Mouse (Mus musculus) gastrocnemius, postnatal 10 days (tissue): Measurements from ENCODE around the gene Nlrc5. TPM values are rescaled to one million over a fixed set of nuclear protein-coding genes. Genes with fewer than 3 reads are reported as not detected.
"Not testable (repeated sequence)": the region's sequence is repeated elsewhere in the genome, so short reads cannot be mapped to it uniquely, and the experiment has no call there.

Experiments used
- DNase-seq: peaks from one replicate; pipeline ENCODE4 v3.0.0; 2021; ENCODE audit warnings: mixed read lengths
- long read RNA-seq, 2 experiments: library from polyadenylated mRNA; stranded (forward); transcript quantifications; one replicate each; pipeline ENCODE4 v2.0.0; 2021
- total RNA-seq, 2 experiments: library from RNA; stranded (reverse); gene quantifications; 2 replicates each; pipeline ENCODE4 v1.2.3; 2021

Nlrc5 gene
- total RNA-seq: under 1 TPM; 0.42 to 0.88 TPM
- long read RNA-seq, experiment 1: 0 reads
- long read RNA-seq, experiment 2, partial matches to known transcripts: 0 of 1 reads
- long read RNA-seq, experiment 2, other reads (novel, unspliced or antisense): 1 of 1 reads

- peak; percentile 58 for DNase-seq
Observed at GRCm38 (mm10) chr8:94433981-94434466, at the start of gene Nlrc5. Gene Nlrc5, plus strand, starts transcription at chr8:94434356.

- no peak for DNase-seq
Observed at GRCm38 (mm10) chr8:94385506-94386213, 48.5 kb upstream of the Nlrc5 start.

- peak; percentile 95 for DNase-seq
Observed at GRCm38 (mm10) chr8:94386214-94387026, 47.7 kb upstream of the Nlrc5 start, which contains the start of gene Herpud1. Gene Herpud1, plus strand, starts transcription at chr8:94386438.

- DNase-seq: peak; percentile 71
Observed at GRCm38 (mm10) chr8:94387027-94387684, 47.0 kb upstream of the Nlrc5 start.

- DNase-seq: no peak
Observed at GRCm38 (mm10) chr8:94387785-94388184, 46.4 kb upstream of the Nlrc5 start.

- DNase-seq: no peak
Observed at GRCm38 (mm10) chr8:94389531-94389930, 44.6 kb upstream of the Nlrc5 start.

- no peak for DNase-seq
Observed at GRCm38 (mm10) chr8:94390429-94390828, 43.7 kb upstream of the Nlrc5 start.

- DNase-seq: no peak
Observed at GRCm38 (mm10) chr8:94390910-94391309, 43.2 kb upstream of the Nlrc5 start.

GRCm38 (mm10) chr8:94392147-94392546 is 42.0 kb upstream of the Nlrc5 start:
- DNase-seq: peak; percentile 66

- no peak for DNase-seq
Observed at GRCm38 (mm10) chr8:94392648-94393047, 41.5 kb upstream of the Nlrc5 start.

GRCm38 (mm10) chr8:94395851-94396540 is 38.2 kb upstream of the Nlrc5 start:
- no peak for DNase-seq

GRCm38 (mm10) chr8:94396964-94397657 is 37.0 kb upstream of the Nlrc5 start:
- peak; percentile 58 for DNase-seq

- no peak for DNase-seq
Observed at GRCm38 (mm10) chr8:94398587-94398986, 35.6 kb upstream of the Nlrc5 start.

- DNase-seq: no peak
Observed at GRCm38 (mm10) chr8:94399361-94399953, 34.7 kb upstream of the Nlrc5 start.

- DNase-seq: not testable (repeated sequence)
Observed at GRCm38 (mm10) chr8:94399957-94400356, 34.2 kb upstream of the Nlrc5 start.

GRCm38 (mm10) chr8:94408443-94409080 is 25.6 kb upstream of the Nlrc5 start:
- no peak for DNase-seq

GRCm38 (mm10) chr8:94409523-94409922 is 24.6 kb upstream of the Nlrc5 start:
- no peak for DNase-seq

- no peak for DNase-seq
Observed at GRCm38 (mm10) chr8:94412518-94412917, 21.6 kb upstream of the Nlrc5 start.

GRCm38 (mm10) chr8:94413509-94413908 is 20.6 kb upstream of the Nlrc5 start:
- DNase-seq: no peak

GRCm38 (mm10) chr8:94415218-94415617 is 18.9 kb upstream of the Nlrc5 start:
- DNase-seq: no peak
